Comparison of ENCODE assay signal across 12 mouse cellular contexts in the genomic region with DNA sequence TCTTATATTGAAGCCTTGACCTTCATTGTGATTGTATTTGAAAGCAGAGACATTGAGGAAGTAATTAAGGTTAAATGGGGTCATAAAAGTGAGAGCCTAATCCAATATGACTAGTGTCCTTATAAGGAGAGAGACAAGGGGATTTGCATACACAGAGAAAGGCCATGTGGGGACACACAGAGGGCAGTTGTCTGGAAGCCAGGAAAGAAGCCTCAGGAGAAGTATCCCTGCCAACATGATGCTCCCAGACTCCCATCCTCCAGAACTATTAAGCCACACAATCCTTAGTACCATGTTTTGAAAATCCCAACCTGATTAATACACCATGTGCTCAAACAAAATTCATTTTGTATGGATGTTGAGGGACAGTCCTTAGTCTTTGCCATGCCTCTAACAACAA.
"Had no signal": no experiment of that assay in that cellular context is flagged by ENCODE, and none has a peak within 500 bp of the region (broad histone marks: within the 10 kb centered on the region; RNA-seq: fewer than 3 reads in every experiment).

No protein-coding gene starts in this region.

- DNase-seq: retina, postnatal 1 day; right cerebral cortex, adult 18-20 months; right cerebral cortex, postnatal 14 days; right cerebral cortex, postnatal 25 days; right cerebral cortex, postnatal 4 days; spleen, adult 18-20 months; thymus, adult 18-20 months; thymus, adult 2 months; thymus, postnatal 14 days; thymus, postnatal 25 days; thymus, postnatal 36 days; thymus, postnatal 4 days had no signal
